Mouse (Mus musculus): Measurements from ENCODE around the gene Mgat3. TPM values are rescaled to one million over a fixed set of nuclear protein-coding genes. Genes with fewer than 3 reads are reported as not detected.
A peak's percentile ranks its signal among the peaks of the same experiment; 100 is the strongest.

Mgat3 gene
- polyA plus RNA-seq, 1 experiment from 2014 or later = 6.7 TPM

DNA sequence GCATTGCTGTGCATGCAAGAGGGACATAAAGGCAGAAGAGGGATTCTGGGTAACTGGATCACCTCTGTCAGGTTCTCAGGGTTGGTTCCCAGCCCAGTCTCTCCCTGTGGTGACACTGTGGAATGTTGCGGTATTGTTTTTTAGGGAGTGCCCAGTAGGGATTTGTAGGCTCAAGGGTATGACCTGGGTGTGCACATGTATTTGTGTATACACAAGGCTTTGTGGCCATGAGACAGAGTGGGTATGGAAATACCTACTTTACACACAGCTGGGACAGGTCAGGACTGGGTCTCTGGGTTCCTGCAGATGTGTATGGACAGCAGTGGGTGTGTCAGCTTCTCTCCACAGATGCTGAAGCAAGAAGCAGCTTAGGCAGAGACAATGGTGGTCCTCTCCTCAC is 4.0 kb upstream of the Mgat3 start:
- no peak overlapping the region for H3K27ac ChIP-seq
- no peaks in the 10 kb centered on the region for H3K9me3 ChIP-seq (replicated peaks; ENCODE audit: low read length)
- H3K27me3 ChIP-seq (ENCODE audit: insufficient read depth, low read length) = no peaks in the 10 kb centered on the region
- H3K4me3 ChIP-seq (replicated peaks; ENCODE audit: low read depth, low read length) = no peak overlapping the region
- H3K4me1 ChIP-seq (replicated peaks; ENCODE audit: insufficient read depth, low read length) = peaks cover 5% of the 10 kb centered on the region; the same call in 1 of the 2 replicates
- no peaks in the 10 kb centered on the region for H3K36me3 ChIP-seq (ENCODE audit: insufficient read depth, low read length)
- no peak overlapping the region for H3K9ac ChIP-seq (ENCODE audit: low read depth, low read length)
- 88% methylated on average over 1 of the region's 1 CpGs for WGBS
- no peak overlapping the region for H3K4me2 ChIP-seq (ENCODE audit: low read length)
- TF ChIP-seq CTCF (IDR thresholded peaks at IDR 0.05; ENCODE audit: low read depth) = no peak
- ATAC-seq (replicated peaks; ENCODE audit: low FRiP score, low read depth) (no peak), DNase-seq (ENCODE audit: low spot score) (no peak)

DNA sequence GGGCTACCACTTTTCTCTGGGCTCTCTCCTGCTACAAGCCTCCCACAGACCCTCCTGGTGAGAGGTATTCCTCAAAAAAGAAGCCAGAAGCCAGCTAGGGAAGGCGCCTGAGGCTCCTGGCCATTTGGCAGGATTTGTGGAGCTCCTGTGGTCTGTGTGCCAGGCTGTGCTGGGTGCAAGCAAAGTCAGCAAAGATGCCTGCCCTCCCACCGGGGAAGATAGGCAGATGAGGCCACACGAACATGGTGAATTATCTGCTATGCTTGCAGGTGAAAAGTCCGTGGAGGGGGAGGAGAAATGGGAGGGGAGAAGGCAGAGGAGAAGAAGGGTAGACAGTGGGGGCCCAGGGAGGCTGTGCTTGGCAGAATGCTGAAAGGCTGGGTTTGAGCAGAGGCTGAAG is 3.2 kb upstream of the Mgat3 start:
- ATAC-seq (replicated peaks; ENCODE audit: low FRiP score, low read depth) = no peak
- WGBS = 41% methylated on average over 4 of the region's 4 CpGs

DNA sequence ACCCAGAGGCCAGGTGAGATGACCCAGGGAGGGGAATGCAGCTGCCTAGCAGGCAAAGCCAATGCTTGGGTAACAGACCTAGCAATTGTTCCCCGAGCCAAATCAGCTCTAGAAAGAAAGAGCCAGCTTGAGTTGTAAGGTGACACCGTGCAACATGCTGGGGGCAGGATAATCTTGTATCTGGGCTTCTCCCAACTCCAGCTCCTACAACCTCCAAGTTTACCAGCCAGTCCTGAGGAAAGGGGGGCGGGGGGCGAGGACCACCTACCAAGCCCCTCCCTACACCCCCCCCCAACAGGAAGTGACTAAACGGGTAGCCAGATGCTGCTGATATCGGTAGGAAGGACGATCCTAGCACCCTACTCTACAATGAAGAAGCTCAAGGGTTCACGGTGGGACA is 2.2 kb upstream of the Mgat3 start:
- Histone ChIP-seq H3K4me2 (ENCODE audit: low read length) (peak overlapping the region; percentile 18; the same call in 1 of the 2 replicates), H3K9ac (ENCODE audit: low read depth, low read length) (no peak overlapping the region), H3K36me3 (ENCODE audit: insufficient read depth, low read length) (no peaks in the 10 kb centered on the region), H3K4me1 (replicated peaks; ENCODE audit: insufficient read depth, low read length) (peaks cover 5% of the 10 kb centered on the region; the same call in 1 of the 2 replicates), H3K27me3 (ENCODE audit: insufficient read depth, low read length) (no peaks in the 10 kb centered on the region), H3K4me3 (replicated peaks; ENCODE audit: low read depth, low read length) (no peak overlapping the region), H3K9me3 (replicated peaks; ENCODE audit: low read length) (no peaks in the 10 kb centered on the region), H3K27ac (no peak overlapping the region)
- ATAC-seq (replicated peaks; ENCODE audit: low FRiP score, low read depth) (no peak), DNase-seq (ENCODE audit: low spot score) (peak; percentile 34)
- 7% methylated on average over 8 of the region's 8 CpGs for WGBS
- no peak for TF ChIP-seq CTCF (IDR thresholded peaks at IDR 0.05; ENCODE audit: low read depth)

More for the DNA sequence above, 3.2 kb upstream of the Mgat3 start:
- no peak for DNase-seq (ENCODE audit: low spot score)
- Histone ChIP-seq H3K9ac (ENCODE audit: low read depth, low read length) (no peak overlapping the region), H3K27ac (no peak overlapping the region), H3K9me3 (replicated peaks; ENCODE audit: low read length) (no peaks in the 10 kb centered on the region), H3K4me2 (ENCODE audit: low read length) (no peak overlapping the region), H3K27me3 (ENCODE audit: insufficient read depth, low read length) (no peaks in the 10 kb centered on the region), H3K36me3 (ENCODE audit: insufficient read depth, low read length) (no peaks in the 10 kb centered on the region), H3K4me1 (replicated peaks; ENCODE audit: insufficient read depth, low read length) (peaks cover 5% of the 10 kb centered on the region; the same call in 1 of the 2 replicates), H3K4me3 (replicated peaks; ENCODE audit: low read depth, low read length) (no peak overlapping the region)
- no peak for TF ChIP-seq CTCF (IDR thresholded peaks at IDR 0.05; ENCODE audit: low read depth)

DNA sequence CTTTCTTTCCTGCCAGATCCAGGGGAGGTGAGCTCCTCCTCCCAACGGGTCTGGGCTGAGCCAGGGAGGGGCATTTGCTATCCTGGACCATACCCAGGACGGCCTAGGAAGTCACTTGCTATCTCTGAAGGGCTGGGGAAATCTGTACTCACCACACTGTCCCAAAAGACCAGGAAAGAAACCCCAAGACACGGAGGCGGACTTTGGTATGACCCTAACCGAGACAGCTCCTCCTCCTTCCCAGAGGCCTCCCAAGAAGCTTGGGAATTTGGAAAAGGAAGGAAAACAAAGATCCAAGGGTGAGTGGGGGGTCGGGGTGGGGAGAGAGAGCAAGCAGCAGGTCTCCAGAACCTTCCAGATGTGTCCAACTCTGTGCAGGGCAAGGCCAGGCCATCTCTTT is 1.7 kb upstream of the Mgat3 start:
- H3K9ac ChIP-seq (ENCODE audit: low read depth, low read length) = no peak overlapping the region
- peaks cover 5% of the 10 kb centered on the region; the same call in 1 of the 2 replicates for H3K4me1 ChIP-seq (replicated peaks; ENCODE audit: insufficient read depth, low read length)
- DNase-seq (ENCODE audit: low spot score) (peak; percentile 38), ATAC-seq (replicated peaks; ENCODE audit: low FRiP score, low read depth) (no peak)
- H3K27ac ChIP-seq = no peak overlapping the region
- 18% methylated on average over 6 of the region's 6 CpGs for WGBS
- no peaks in the 10 kb centered on the region for H3K36me3 ChIP-seq (ENCODE audit: insufficient read depth, low read length)
- H3K4me2 ChIP-seq (ENCODE audit: low read length) = peak overlapping the region; percentile 18; the same call in 1 of the 2 replicates
- no peak overlapping the region for H3K4me3 ChIP-seq (replicated peaks; ENCODE audit: low read depth, low read length)
- no peak for TF ChIP-seq CTCF (IDR thresholded peaks at IDR 0.05; ENCODE audit: low read depth)
- no peaks in the 10 kb centered on the region for H3K27me3 ChIP-seq (ENCODE audit: insufficient read depth, low read length)
- no peaks in the 10 kb centered on the region for H3K9me3 ChIP-seq (replicated peaks; ENCODE audit: low read length)

DNA sequence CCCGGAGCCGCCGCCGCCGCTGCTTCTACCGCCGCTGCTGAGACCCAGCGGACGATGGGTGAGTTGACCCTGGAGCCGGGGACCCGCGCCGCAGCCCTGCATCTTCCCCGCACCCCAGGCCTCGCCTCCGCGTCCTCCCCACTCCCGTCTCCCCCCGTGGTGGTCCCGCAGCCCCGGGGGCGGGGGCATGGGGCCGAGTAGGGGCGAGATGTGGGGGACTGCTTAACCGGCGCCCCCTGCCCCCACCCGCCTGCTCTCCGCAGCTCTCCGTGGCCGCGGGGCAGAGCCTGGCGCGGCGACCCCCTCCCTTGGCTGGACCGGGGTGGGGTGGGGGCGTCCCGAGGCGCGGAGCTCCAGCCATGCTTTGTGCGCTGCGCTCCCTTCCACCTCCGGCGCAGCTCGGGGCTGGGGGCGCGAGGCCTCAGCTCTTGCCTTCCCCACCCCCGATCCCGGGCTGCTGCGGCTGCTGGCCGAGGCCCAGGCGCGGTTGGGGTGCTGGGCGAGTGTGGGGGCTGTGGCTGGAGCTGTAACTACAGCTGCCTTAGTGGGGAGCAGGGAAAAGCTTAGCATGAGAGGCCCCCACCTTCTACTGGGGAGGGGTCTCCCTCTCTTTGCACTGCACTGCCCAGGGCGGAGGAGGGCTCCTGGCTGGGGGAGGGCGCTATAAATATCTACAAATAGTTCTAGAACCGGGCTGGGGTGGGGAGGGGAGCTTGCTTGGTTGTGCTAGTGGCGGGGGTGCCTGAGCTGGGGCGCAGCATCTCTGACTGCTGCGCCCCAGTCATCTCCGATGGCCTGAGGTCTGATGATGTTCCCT is 468 bp downstream of the Mgat3 start:
- Histone ChIP-seq H3K27ac (peak overlapping the region; percentile 57), H3K4me2 (ENCODE audit: low read length) (peak overlapping the region; percentile 97), H3K9me3 (replicated peaks; ENCODE audit: low read length) (no peaks in the 10 kb centered on the region), H3K4me1 (replicated peaks; ENCODE audit: insufficient read depth, low read length) (peaks cover 5% of the 10 kb centered on the region; the same call in 1 of the 2 replicates), H3K4me3 (replicated peaks; ENCODE audit: low read depth, low read length) (peak overlapping the region; percentile 84), H3K36me3 (ENCODE audit: insufficient read depth, low read length) (no peaks in the 10 kb centered on the region), H3K27me3 (ENCODE audit: insufficient read depth, low read length) (no peaks in the 10 kb centered on the region), H3K9ac (ENCODE audit: low read depth, low read length) (peak overlapping the region; percentile 81)
- 0% methylated on average over 44 of the region's 60 CpGs for WGBS
- DNase-seq (ENCODE audit: low spot score) = no peak
- no peak; the same call in 1 of the 2 replicates for ATAC-seq (replicated peaks; ENCODE audit: low FRiP score, low read depth)
- TF ChIP-seq CTCF (IDR thresholded peaks at IDR 0.05; ENCODE audit: low read depth) = no peak

DNA sequence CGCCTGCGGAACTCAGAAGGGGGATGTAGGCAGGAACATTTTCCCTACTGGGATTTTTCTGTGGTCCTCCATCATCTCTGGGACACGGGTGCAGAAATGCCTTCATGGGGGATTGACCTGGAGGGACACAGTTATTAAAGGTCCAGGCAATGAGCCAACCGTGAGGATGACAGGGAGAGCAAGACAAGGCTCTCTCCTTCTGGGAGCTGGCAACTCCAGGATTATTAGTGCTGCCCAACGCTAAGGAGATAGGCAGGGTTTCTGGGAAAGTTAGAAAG is 1.0 kb downstream of the Mgat3 start:
- 11% methylated on average over 5 of the region's 5 CpGs for WGBS
- no peaks in the 10 kb centered on the region for H3K27me3 ChIP-seq (ENCODE audit: insufficient read depth, low read length)
- peaks cover 5% of the 10 kb centered on the region; the same call in 1 of the 2 replicates for H3K4me1 ChIP-seq (replicated peaks; ENCODE audit: insufficient read depth, low read length)
- ATAC-seq (replicated peaks; ENCODE audit: low FRiP score, low read depth) = no peak
- DNase-seq (ENCODE audit: low spot score) = no peak
- TF ChIP-seq CTCF (IDR thresholded peaks at IDR 0.05; ENCODE audit: low read depth) = no peak
- peak overlapping the region; percentile 81; the same call in 1 of the 2 replicates for H3K9ac ChIP-seq (ENCODE audit: low read depth, low read length)
- H3K9me3 ChIP-seq (replicated peaks; ENCODE audit: low read length) = no peaks in the 10 kb centered on the region
- H3K4me3 ChIP-seq (replicated peaks; ENCODE audit: low read depth, low read length) = peak overlapping the region; percentile 84
- no peaks in the 10 kb centered on the region for H3K36me3 ChIP-seq (ENCODE audit: insufficient read depth, low read length)
- H3K4me2 ChIP-seq (ENCODE audit: low read length) = peak overlapping the region; percentile 97
- H3K27ac ChIP-seq = no peak overlapping the region

All from kidney, postnatal 0 days (tissue).